Mouse (Mus musculus) limb, embryonic 10.5 days (tissue): ENCODE data around the gene Prss48. TPM values are rescaled to one million over a fixed set of nuclear protein-coding genes. Genes with fewer than 3 reads are reported as not detected.
A peak's percentile ranks its signal among the peaks of the same experiment; 100 is the strongest.

Experiments
- DNase-seq: peaks from one replicate; pipeline ENCODE4 v3.0.0-alpha.2; 2017; ENCODE audit warnings: low spot score
- H3K27ac ChIP-seq: fragments of 300-500 bp; sonication (generic); 2 replicates; pipeline ENCODE4 v1.5.1; 2016; ENCODE audit warnings: mild to moderate bottlenecking
- H3K27me3 ChIP-seq: fragments of 300-500 bp; sonication (generic); 2 replicates; pipeline ENCODE4 v1.6.1; 2016; ENCODE audit warnings: low read depth, mild to moderate bottlenecking; ENCODE audit not compliant: poor library complexity, severe bottlenecking
- H3K36me3 ChIP-seq: fragments of 300-500 bp; sonication (generic); 2 replicates; pipeline ENCODE4 v1.6.1; 2016; ENCODE audit warnings: mild to moderate bottlenecking, moderate library complexity
- H3K4me1 ChIP-seq: fragments of 300-500 bp; sonication (generic); 2 replicates; pipeline ENCODE4 v1.6.1; 2016
- H3K4me3 ChIP-seq: fragments of 300-500 bp; sonication (generic); 2 replicates; pipeline ENCODE4 v1.5.1; 2016; ENCODE audit warnings: mild to moderate bottlenecking, moderate library complexity
- H3K9me3 ChIP-seq: fragments of 300-500 bp; sonication (generic); replicated peaks from 2 replicates; pipeline ENCODE4 v1.6.1; 2016; ENCODE audit warnings: mild to moderate bottlenecking
- WGBS: fragments of 180-500 bp; shearing (Covaris S2); methylation state at CpG from one replicate; pipeline ENCODE4 v1.1.7; 2016; 5-methylcytosine and 5-hydroxymethylcytosine counted together
- polyA plus RNA-seq: library from polyadenylated mRNA; unstranded; fragments of >200 nt; fragmentation: Nextera tagmentation; extraction: Ambion mirVana; gene quantifications from 2 replicates; pipeline ENCODE4 v1.2.1, GENCODE M21; 2016

Prss48 gene
- polyA plus RNA-seq, 1 experiment from 2014 or later = not detected

DNA sequence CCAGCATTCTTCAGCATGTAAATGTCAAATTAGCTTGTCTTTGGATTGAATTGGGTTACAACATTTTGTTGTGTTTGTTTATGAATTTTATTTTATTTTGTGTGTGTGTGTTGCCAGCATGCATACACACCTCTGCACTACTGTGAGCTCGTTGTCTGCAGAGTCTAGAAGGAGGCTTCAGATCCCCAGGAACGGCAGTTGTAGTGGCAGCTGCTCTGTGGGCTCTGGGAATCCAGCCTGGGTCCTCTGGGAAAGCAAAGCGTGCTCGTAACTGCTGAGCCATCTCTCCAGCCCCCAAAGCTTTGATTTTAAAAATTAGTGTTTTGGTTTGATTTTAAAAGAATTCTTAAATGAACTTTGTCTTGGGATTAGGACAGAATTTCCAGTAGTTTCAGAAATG, 19.4 kb upstream of the Prss48 start:
- H3K9me3 ChIP-seq = no peaks in the 10 kb centered on the region
- WGBS = 85% methylated on average over 4 of the region's 4 CpGs
- no peaks in the 10 kb centered on the region for H3K36me3 ChIP-seq
- H3K27me3 ChIP-seq = no peaks in the 10 kb centered on the region
- H3K4me1 ChIP-seq = peaks cover 47% of the 10 kb centered on the region
- DNase-seq = no peak
- H3K27ac ChIP-seq = no peak overlapping the region
- no peak overlapping the region for H3K4me3 ChIP-seq

DNA sequence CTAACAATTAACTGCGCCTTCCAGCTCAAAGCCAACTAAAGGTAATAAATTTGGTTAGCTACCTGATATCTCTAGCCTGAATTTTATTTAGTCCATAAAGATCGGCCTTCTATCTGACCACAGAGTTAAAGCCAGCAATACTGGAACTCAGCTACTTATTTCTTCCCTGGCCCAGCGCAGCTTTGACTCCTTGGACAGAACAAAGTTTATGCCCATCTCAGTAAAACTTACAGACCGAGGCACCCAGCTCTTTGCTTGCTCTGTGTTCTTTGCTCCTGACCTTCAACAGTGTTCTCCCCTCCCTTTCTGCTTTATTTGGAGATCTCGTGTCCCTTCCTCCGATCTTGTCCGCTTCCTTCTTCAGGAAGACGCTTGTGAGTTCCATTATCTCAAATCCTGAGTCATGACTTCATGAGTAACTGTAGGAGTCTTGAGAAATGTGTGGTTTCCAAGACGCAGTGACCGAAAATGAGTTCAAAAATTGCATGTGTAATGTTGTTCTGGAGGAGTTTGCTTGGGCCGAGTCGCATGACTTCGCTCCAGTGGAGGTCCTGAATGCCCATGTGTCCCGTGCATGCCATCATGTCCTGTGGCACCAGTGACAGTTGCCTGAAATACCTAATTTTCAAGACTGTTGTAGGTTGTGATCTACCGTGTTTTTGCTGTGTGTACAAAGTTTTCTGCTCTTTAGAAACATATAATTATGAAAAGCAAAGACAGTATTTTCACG, 18.8 kb upstream of the Prss48 start:
- WGBS = 90% methylated on average over 16 of the region's 16 CpGs
- Histone ChIP-seq H3K4me3 (no peak overlapping the region), H3K27ac (no peak overlapping the region), H3K36me3 (no peaks in the 10 kb centered on the region), H3K4me1 (peaks cover 47% of the 10 kb centered on the region), H3K9me3 (no peaks in the 10 kb centered on the region), H3K27me3 (no peaks in the 10 kb centered on the region)
- DNase-seq = no peak

DNA sequence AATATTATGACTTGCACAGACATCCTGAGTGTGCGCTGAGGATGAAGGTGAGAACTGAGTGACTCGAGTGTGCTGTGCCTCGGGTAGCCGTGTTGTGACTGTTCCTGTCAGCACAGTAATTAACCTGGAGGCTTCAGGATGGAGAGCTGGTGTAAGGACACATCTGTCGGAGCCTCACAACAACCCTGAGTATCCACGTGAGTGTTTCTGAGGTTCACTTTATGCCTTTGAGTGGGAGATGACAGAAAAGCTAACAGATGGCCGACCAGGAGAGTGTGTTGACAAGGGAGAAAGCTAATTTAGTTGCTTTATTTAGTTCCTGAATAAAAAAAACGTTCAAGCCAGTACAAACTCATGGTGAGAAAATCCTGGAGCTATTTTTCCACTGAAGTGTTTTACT, 15.2 kb upstream of the Prss48 start:
- Histone ChIP-seq H3K4me1 (peaks cover 33% of the 10 kb centered on the region), H3K9me3 (no peaks in the 10 kb centered on the region), H3K36me3 (no peaks in the 10 kb centered on the region), H3K27ac (no peak overlapping the region), H3K4me3 (no peak overlapping the region), H3K27me3 (no peaks in the 10 kb centered on the region)
- DNase-seq = no peak
- 56% methylated on average over 8 of the region's 8 CpGs for WGBS

DNA sequence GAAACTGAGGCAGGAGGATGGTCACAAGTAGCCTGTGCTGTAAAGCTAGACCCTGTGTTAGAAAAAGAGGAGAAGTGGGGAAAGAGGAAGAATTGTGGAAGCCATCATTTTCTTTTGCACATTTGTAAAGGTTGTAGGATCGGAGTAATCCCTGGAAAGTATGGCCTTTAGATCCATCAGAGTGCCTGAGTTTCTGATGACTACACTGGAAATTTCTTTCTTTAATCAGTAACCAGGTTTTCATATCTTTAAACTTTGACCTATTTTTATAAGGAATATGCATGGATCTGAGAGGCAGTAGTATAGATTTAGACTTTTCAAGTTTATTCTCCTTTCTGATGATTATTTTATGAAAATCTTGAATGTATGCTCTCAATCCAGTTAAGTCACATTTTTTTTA, 14.7 kb upstream of the Prss48 start:
- Histone ChIP-seq H3K4me3 (no peak overlapping the region), H3K27ac (no peak overlapping the region), H3K36me3 (no peaks in the 10 kb centered on the region), H3K4me1 (peaks cover 30% of the 10 kb centered on the region), H3K27me3 (no peaks in the 10 kb centered on the region), H3K9me3 (no peaks in the 10 kb centered on the region)
- WGBS = 93% methylated on average over 1 of the region's 1 CpGs
- no peak for DNase-seq

DNA sequence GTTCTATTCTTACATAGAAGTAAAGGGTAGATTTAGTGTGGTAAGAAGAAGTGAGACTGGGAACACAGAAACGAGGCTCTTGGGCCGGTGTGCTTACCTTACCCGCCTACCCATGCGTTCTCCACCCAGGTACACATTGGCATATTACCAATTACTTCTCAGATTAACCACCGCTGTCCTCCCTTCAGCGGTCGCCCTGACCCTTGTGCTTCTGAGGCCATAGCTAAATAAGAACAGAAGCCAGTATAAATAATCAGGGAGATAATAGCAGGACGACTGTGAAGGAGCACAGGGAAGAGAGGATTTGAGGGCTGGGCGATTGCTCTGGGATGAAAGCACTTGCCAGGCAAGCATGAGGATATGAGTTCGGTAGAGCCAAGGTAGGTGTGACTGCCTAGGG, 11.5 kb upstream of the Prss48 start:
- no peak for DNase-seq
- Histone ChIP-seq H3K27me3 (no peaks in the 10 kb centered on the region), H3K36me3 (no peaks in the 10 kb centered on the region), H3K4me1 (peaks cover 40% of the 10 kb centered on the region), H3K9me3 (no peaks in the 10 kb centered on the region), H3K27ac (peak overlapping the region; percentile 67), H3K4me3 (no peak overlapping the region)
- 85% methylated on average over 10 of the region's 10 CpGs for WGBS

DNA sequence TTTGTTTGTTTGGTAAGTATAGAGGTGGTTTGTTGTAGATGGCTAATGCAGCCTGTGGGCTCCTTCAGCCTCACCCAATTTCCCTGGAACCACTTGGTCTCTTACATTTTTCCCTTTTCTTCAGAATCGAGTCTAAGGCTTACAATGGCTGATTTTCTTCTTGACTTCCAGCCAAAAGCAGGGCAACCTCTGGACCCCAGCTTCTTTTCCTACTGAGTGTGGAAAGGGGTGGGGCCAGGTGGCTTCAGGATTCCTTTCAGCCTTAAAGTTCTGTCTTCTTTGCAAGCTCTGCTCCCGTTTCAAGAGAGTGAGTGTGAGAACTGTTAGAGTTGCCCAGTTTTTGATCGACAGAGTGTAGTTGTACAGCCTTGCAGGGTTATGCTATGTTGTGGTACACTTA, 9.5 kb upstream of the Prss48 start:
- Histone ChIP-seq H3K27ac (no peak overlapping the region), H3K36me3 (peaks cover 8% of the 10 kb centered on the region), H3K27me3 (no peaks in the 10 kb centered on the region), H3K9me3 (no peaks in the 10 kb centered on the region), H3K4me3 (no peak overlapping the region), H3K4me1 (peaks cover 29% of the 10 kb centered on the region)
- no peak for DNase-seq
- 87% methylated on average over 3 of the region's 3 CpGs for WGBS

DNA sequence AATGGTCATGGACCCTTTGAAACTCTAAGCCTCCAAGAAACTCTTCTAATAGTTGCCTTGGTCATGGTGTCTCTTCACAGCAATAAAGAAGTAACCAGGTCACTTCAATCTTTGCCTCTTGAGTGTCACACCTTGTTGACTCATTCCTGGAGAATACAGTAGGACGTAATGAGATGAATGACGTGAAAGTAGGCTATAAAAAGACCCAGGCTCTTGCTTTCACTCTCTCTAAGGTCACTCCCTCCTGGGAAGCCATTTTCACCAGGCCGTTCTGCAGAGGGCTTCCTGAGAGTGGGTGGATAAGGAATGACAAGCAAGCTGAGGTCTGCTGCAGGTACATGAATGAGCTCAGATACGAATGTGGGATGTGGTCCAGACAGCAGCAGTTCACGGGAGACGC, 9.1 kb upstream of the Prss48 start:
- Histone ChIP-seq H3K4me1 (peaks cover 29% of the 10 kb centered on the region), H3K27ac (no peak overlapping the region)
- 85% methylated on average over 6 of the region's 6 CpGs for WGBS

DNA sequence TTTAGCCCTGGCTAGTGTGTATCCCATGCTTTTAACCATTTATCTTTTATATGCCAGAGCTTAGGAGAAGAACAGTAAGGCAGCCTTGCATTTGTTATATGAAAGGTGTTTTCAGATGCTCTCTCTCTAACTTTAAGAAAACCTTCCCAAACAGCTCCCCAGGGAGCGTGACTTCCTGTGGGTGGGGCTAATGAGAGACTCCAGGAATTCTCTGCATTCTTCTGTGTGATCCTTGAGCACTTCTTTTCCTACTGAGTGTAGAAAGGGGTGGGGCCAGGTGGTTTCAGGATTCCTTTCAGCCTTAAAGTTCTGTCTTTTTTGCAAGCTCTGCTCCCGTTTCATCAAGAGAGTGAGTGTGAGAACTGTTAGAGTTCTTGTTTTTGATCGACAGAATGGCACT, 8.3 kb upstream of the Prss48 start:
- peaks cover 29% of the 10 kb centered on the region for H3K4me1 ChIP-seq
- H3K27ac ChIP-seq = no peak overlapping the region
- peaks cover 8% of the 10 kb centered on the region for H3K36me3 ChIP-seq
- H3K27me3 ChIP-seq = no peaks in the 10 kb centered on the region
- H3K9me3 ChIP-seq = no peaks in the 10 kb centered on the region
- no peak for DNase-seq
- 59% methylated on average over 3 of the region's 3 CpGs for WGBS
- no peak overlapping the region for H3K4me3 ChIP-seq

More for the DNA sequence above, 9.1 kb upstream of the Prss48 start:
- no peak for DNase-seq
- Histone ChIP-seq H3K27me3 (no peaks in the 10 kb centered on the region), H3K36me3 (peaks cover 8% of the 10 kb centered on the region), H3K9me3 (no peaks in the 10 kb centered on the region), H3K4me3 (no peak overlapping the region)

DNA sequence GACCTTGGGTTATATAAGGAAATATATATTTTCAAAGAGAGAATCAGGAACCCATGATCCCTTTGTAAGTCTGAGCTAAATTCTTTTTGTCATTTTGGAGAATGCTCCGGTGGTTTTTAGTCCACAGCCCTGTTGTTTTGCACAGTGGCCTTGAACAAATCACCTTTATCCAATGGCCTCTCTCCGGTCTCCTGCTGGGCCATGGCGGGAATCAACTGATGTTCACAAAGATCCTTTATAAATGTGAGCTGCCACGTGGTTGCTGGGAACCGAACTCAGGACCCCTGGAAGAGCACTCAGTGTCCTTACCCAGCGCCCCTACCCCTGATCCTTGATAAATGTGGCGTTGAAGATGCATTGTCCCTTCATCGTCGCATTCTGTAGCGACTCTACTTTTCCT, 2.5 kb upstream of the Prss48 start:
- 94% methylated on average over 10 of the region's 10 CpGs for WGBS
- Histone ChIP-seq H3K36me3 (peaks cover 8% of the 10 kb centered on the region), H3K27ac (no peak overlapping the region), H3K4me1 (0 out of 2 replicates have a peak, but pooled peaks cover 2% of the 10 kb centered on the region), H3K9me3 (no peaks in the 10 kb centered on the region), H3K27me3 (no peaks in the 10 kb centered on the region), H3K4me3 (no peak overlapping the region)
- DNase-seq = no peak

DNA sequence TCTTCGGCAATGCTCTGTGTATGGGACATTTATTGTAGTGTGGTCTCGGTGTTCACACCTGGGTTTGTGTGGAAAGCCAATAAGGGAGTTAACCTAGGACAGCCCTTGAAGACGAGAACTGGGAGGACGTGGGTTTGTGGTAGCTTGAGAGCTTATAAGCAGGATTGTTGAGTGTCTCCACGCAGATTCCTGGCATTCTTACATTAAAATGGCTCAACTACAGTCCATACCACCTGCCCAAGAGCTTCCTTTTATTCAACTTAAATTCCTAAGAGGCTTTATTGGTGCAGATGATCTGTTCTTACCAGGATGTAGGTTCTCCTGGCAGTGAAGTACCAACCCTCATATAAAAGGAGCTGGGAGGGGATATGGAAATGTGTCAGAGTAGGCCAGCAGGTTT, 649 bp upstream of the Prss48 start:
- Histone ChIP-seq H3K27ac (no peak overlapping the region), H3K27me3 (no peaks in the 10 kb centered on the region), H3K4me1 (peaks cover 11% of the 10 kb centered on the region), H3K36me3 (peaks cover under 1% of the 10 kb centered on the region; the same call in 1 of the 2 replicates), H3K9me3 (no peaks in the 10 kb centered on the region), H3K4me3 (no peak overlapping the region)
- WGBS = 86% methylated on average over 5 of the region's 5 CpGs
- no peak for DNase-seq

DNA sequence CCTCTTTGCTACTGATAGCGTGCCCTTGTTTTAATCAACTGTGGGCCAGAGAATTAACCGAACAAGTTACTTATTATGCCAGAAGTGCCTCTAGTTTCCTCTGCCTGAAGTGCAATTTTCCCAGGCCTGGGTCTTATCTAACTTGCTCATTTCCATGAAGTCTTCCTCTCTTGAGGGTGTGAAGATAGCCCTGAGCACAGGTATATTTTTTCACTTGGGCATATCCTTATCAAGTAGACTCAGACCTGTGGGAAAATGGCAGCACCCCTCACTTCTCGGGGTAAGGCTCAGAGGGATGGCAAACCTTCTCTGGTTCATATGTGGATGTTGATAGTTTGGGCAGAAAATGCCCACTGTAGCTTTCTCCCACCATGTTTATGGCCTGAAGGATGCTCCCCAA, 1.0 kb downstream of the Prss48 start:
- 96% methylated on average over 3 of the region's 3 CpGs for WGBS
- H3K27ac ChIP-seq = no peak overlapping the region
- peaks cover 11% of the 10 kb centered on the region for H3K4me1 ChIP-seq
- H3K4me3 ChIP-seq = no peak overlapping the region
- DNase-seq = no peak
- no peaks in the 10 kb centered on the region for H3K9me3 ChIP-seq
- no peaks in the 10 kb centered on the region for H3K27me3 ChIP-seq
- H3K36me3 ChIP-seq = no peaks in the 10 kb centered on the region; the same call in 1 of the 2 replicates

DNA sequence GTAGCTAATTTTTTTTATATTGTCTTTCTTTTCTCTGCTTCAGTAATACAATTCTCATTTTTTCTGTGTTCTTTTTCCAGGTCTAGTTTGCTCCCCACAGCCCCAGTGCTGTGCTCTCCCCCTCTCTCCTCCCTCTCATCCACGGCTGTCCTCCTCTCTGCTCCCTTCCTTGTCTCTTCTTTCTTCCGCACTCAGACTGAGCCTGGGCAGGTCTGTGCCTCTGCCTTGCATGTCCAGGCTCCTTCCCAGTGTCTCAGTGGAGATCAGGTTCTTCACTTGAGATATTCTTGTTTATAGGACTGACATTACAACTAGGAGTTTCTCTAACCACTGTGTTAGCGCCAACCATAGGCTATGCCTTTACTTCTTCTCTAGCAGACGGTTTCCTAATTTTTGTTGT, 7.6 kb downstream of the Prss48 start:
- Histone ChIP-seq H3K36me3 (no peaks in the 10 kb centered on the region), H3K27ac (no peak overlapping the region), H3K9me3 (no peaks in the 10 kb centered on the region), H3K27me3 (no peaks in the 10 kb centered on the region), H3K4me3 (no peak overlapping the region), H3K4me1 (peaks cover 18% of the 10 kb centered on the region)
- DNase-seq = no peak
- 79% methylated on average over 4 of the region's 4 CpGs for WGBS

DNA sequence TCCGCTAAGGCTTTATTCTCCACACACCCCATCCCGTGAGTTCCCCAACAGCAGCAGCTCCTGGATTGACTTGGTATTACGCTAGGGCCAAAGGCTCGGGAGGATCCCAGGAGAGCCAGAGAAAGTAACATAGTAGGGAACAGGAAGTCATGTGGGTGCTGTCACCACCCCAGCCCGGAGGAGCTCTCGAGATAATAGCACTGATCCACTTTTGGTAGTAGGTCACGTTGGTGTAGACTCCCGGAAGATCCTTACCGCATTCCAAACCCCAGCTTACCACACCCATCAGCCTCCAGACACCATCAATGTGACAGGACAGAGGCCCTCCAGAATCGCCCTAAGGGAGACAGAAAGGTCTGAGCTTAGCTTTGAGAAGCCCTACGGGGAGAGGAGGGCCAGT, 8.5 kb downstream of the Prss48 start:
- H3K4me3 ChIP-seq = no peak overlapping the region
- no peak for DNase-seq
- no peak overlapping the region for H3K27ac ChIP-seq
- 75% methylated on average over 11 of the region's 11 CpGs for WGBS
- no peaks in the 10 kb centered on the region for H3K9me3 ChIP-seq
- no peaks in the 10 kb centered on the region for H3K27me3 ChIP-seq
- H3K36me3 ChIP-seq = peaks cover under 1% of the 10 kb centered on the region; the same call in 1 of the 2 replicates
- peaks cover 15% of the 10 kb centered on the region for H3K4me1 ChIP-seq

DNA sequence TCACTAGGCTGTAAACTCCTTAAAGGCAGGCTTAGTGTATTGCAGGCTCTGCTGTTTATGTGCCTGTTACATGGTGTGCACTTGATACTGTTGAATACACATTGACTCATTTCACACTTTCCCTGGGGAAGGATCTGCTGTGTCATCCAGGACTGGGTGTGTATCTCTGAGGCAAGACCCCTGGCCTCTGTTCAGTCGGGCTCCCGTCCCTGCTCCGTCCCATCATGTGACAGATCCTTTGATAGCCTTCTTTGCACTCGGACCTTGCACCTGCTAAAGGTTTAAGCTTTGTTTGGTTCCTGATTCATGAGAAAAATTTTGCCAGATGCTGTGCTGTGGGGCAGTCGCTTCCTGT, 10.5 kb downstream of the Prss48 start:
- 73% methylated on average over 5 of the region's 5 CpGs for WGBS
- DNase-seq = no peak
- no peak overlapping the region for H3K27ac ChIP-seq

More for the DNA sequence above, 10.5 kb downstream of the Prss48 start:
- Histone ChIP-seq H3K9me3 (no peaks in the 10 kb centered on the region), H3K27me3 (no peaks in the 10 kb centered on the region), H3K36me3 (peaks cover 11% of the 10 kb centered on the region), H3K4me3 (no peak overlapping the region), H3K4me1 (peaks cover 10% of the 10 kb centered on the region; the same call in 1 of the 2 replicates)
